Mouse (Mus musculus) layer of hippocampus, adult 2 months (tissue): ENCODE measurements around the gene Josd2. TPM values are rescaled to one million over a fixed set of nuclear protein-coding genes. Genes with fewer than 3 reads are reported as not detected.
A peak's percentile ranks its signal among the peaks of the same experiment; 100 is the strongest.

ENCODE experiments used
- DNase-seq, 2 experiments: peaks; one replicate each; pipeline ENCODE4 v3.0.0; 2022; ENCODE audit warnings: low spot score in 2 of 2
- H3K27ac ChIP-seq: fragments of 200-600 bp; 2 replicates; pipeline ENCODE4 v1.8.1; 2022
- H3K4me3 ChIP-seq: fragments of 200-600 bp; 2 replicates; pipeline ENCODE4 v1.8.1; 2022; ENCODE audit warnings: mild to moderate bottlenecking
- CTCF ChIP-seq: fragments of 200-600 bp; conservative IDR thresholded peaks from 2 replicates; pipeline ENCODE4 v1.8.1; 2022; ENCODE audit warnings: antibody characterized with exemption, mild to moderate bottlenecking, moderate library complexity
- total RNA-seq, 2 experiments: library from RNA; stranded (reverse); gene quantifications; 2 replicates each; pipeline ENCODE4 v1.2.3; 2021

The Josd2 gene
- total RNA-seq, 2 experiments from 2014 or later = 91.3 to 92.0 TPM

GRCm38 (mm10) chr7:44469677-44470675, 2.2 kb downstream of the Josd2 start:
- Histone ChIP-seq H3K27ac (peak overlapping the region; percentile 96), H3K4me3 (no peak overlapping the region)
- DNase-seq = no peak
- no peak for TF ChIP-seq CTCF

- DNase-seq = no peak
- peak overlapping the region; percentile 96 for H3K27ac ChIP-seq
- no peak for TF ChIP-seq CTCF
- H3K4me3 ChIP-seq = no peak overlapping the region
Measured at GRCm38 (mm10) chr7:44470696-44471612, 3.2 kb downstream of the Josd2 start.

DNA sequence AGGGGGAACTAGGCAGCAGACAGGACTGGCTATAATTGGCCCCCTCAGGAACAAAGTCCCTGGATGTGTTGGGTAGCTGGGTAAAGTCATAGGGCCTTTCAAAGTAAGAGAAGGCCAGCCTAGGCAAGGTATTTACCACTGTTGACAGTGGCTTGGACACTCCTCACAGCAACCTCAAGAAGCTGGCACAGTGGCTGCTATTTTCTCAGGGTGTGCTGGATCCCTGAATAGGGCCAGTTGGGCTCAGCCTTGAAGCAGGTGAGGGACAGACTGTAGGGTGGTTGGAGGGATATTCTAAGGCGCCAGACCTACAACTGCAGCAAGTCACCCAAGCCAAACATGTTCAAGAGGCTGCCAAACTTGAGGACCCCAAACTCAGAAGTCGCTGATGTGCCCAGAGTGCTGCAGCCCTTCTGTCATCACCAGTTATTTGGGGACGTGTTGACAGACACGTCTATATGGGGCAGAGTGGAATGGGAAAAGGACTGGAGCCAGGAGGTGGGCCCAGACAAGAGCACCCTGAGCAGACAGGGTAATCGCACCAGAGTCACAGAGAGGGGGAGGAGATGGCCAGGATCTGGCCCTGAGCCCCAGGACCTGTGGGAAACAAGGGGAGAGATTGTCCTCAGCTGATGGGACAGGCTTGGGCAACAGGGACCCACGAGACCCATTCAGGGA, 4.2 kb downstream of the Josd2 start:
- DNase-seq = no peak
- peak overlapping the region; percentile 96 for H3K27ac ChIP-seq
- TF ChIP-seq CTCF = no peak

DNA sequence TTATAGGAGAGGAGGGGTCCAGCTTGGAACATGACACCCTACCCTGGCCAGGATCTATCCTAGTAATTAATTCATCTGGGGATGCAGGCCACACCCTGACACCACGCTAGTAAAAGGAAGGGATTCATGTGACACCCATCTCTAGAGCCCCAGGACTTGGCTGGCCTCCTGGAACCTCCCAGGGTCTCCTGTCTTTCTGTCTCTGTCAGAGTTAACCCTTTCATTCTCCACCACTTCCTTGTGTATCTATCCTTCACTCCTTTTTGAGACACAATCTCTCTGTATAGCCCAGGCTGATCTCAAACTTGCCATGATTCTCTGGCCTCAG, 4.7 kb downstream of the Josd2 start:
- DNase-seq = no peak
- Histone ChIP-seq H3K4me3 (no peak overlapping the region), H3K27ac (peak overlapping the region; percentile 96)
- TF ChIP-seq CTCF = no peak

More for the DNA sequence above, 4.2 kb downstream of the Josd2 start:
- H3K4me3 ChIP-seq = no peak overlapping the region

DNA sequence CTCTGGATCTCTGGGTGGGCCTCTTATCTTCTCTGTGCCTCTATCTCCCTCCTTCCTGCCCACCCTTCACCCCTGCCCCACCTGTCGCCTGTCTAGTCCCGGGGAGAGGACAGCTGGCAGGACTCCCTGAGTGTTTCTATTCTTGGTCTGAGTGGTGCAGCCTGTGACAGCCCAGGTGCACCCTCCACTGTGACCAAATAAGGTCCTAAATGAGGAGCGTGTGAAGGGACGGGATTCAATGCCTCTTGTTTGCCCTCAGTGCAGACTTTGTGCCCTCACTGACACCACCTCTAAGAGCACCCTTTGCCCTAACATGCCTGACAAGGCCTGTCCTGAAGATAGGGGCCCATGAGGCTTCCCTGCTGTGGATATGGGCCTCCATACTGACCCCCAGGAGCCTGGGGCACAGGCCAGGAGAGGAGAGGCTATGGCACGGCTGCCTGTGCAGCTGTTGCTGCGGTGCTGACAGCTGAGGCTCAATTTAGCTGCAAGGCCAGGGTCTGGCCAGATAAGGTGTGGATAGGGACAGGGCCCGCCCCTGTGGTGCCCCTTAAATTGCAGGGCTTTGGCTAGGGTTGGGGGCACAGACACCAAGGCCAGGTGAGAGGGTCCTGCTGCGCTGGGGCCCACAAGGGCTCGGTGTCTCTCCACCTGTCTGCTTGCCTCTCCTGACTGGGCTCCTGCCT, 5.3 kb downstream of the Josd2 start:
- DNase-seq = no peak
- TF ChIP-seq CTCF = no peak
- no peak overlapping the region for H3K4me3 ChIP-seq
- peak overlapping the region; percentile 96 for H3K27ac ChIP-seq

DNA sequence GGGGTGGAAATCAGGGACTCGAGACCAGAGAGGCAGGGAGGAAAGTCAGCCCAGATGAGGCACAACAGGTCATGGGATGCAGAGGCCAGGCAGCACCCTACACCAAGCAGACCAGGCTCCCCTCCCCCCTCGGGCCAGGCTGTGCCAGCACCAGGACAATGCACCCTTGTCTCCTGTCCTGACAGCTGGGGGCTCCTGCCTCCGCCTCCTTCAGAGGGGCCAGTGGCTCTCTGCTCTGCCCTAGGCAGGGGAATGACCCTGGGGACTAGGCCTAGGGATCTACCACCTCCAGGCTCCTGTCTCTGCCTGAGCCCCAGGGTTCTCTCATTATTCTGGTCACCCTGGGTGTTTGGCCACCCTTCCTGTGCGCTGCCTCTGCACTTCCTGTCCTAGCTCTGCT, 6.6 kb downstream of the Josd2 start:
- peak; percentile 77 to 87 for DNase-seq
- peak overlapping the region; percentile 96 for H3K27ac ChIP-seq

DNA sequence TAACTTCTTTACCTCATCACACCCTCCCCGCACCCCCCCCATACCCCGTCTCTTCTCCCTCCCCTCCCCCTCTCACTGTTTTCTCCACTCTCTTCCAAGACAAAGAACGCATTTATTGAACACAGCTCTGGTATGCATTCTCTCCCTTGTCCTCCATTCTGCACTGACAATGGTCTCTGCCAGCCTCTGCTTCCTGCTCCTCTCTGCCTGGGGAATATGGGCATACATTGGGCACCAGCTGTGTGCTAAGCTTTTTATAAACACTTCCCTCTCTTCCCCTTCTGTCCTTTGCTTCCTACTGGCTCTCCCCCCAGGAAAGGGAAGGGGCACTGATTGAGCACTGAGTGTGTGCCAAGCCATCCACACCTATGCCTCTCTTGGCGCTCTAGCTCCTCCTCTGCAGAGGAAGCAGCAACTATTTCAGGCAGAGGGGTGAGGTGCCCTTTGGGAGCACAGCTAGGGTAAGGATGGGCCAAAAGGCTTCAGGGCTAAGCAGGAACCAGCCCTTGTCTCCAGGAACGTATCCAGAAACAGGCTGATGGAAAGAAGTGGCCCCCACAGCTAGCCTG, 7.3 kb downstream of the Josd2 start:
- Histone ChIP-seq H3K4me3 (no peak overlapping the region), H3K27ac (peak overlapping the region; percentile 96)
- DNase-seq = no peak

More for the DNA sequence above, 6.6 kb downstream of the Josd2 start:
- H3K4me3 ChIP-seq = no peak overlapping the region
- no peak for TF ChIP-seq CTCF

GRCm38 (mm10) chr7:44482836-44483435, 15.2 kb downstream of the Josd2 start:
- no peak for TF ChIP-seq CTCF
- H3K4me3 ChIP-seq = no peak overlapping the region
- H3K27ac ChIP-seq = no peak overlapping the region
- no peak for DNase-seq

More for the DNA sequence above, 7.3 kb downstream of the Josd2 start:
- TF ChIP-seq CTCF = no peak

DNA sequence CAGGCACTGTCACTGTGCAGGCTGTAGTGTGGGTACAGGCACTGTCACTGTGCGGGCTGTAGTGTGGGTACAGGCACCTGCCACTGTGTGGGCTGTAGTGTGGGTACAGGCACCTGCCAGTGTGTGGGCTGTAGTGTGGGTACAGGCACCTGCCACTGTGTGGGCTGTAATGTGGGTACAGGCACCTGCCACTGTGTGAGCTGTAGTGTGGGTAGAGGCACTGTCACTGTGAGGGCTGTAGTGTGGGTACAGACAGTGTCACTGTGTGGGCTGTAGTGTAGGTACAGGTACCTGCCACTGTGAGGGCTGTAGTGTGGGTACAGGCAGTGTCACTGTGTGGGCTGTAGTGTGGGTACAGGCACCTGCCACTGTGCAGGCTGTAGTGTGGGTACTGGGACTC, 16.3 kb downstream of the Josd2 start:
- no peak overlapping the region for H3K4me3 ChIP-seq
- no peak for DNase-seq
- H3K27ac ChIP-seq = peak overlapping the region; percentile 82
- TF ChIP-seq CTCF = no peak

DNA sequence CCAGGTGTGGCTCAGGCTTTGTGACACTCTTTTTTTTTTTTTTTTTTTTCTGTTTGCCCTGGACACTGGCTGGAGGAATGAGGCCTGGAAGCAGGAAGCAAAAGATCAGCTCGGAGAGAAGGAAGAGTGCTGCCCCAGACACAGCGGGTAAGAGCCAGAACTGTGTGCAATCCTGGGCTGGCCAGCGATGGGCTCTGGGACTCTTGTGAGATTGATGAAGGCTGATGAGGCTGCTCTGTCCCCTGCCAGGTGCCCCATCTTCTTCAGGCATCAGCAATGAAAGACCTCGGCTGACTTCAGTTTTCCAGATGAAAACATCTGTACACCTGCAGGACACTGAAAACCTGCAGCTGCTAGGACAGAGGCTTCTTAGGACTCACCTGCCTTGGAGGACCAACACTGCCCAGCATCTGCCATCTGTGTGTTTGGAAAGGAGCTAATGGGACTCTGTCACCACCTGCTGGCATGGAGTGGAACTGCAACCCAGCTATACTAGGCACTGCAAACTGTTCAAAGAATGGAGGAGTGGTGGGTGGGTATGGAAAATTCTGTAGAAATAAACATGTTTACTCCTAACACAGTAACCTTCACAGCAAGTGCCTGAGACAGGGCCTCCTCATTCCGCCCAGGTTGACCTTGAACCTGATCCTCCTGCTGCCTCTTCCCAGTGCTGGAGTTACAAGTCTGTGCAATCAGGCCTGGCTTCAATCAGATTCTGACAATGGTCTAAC, 17.2 kb downstream of the Josd2 start:
- peak; percentile 99 for TF ChIP-seq CTCF
- Histone ChIP-seq H3K27ac (peak overlapping the region; percentile 82), H3K4me3 (no peak overlapping the region)
- DNase-seq = peak; percentile 79 to 89
